9 mouse cellular contexts compared by ENCODE assay signal in genomic region chr5:23711244-23711643, GRCm38 (mm10). TPM values are rescaled to one million over a fixed set of nuclear protein-coding genes. Genes with fewer than 3 reads are reported as not detected.
DNase-seq lines count a peak whose midpoint lies in the region; ATAC-seq and TF ChIP-seq lines count a peak whose summit lies in the region.
"Had no signal": no experiment of that assay in that cellular context is flagged by ENCODE, and none has a peak within 500 bp of the region (broad histone marks: within the 10 kb centered on the region; RNA-seq: fewer than 3 reads in every experiment).

No protein-coding gene starts in this region.

- DNase-seq in heart, embryonic 10.5 days (ENCODE audit: low spot score), result no peak
- DNase-seq in heart, postnatal 10 days, result no peak
- no peak for DNase-seq in lung, embryonic 14.5 days
- no peak for DNase-seq in lung, postnatal 10 days
- DNase-seq in ZHBTc4 (ENCODE audit: low read depth, low spot score), result peak; percentile 39
- DNase-seq in liver, embryonic 13.5 days, result no peak
- no peak for DNase-seq in thymus, postnatal 25 days

- H3K4me3 ChIP-seq in heart, embryonic 10.5 days, result peak overlapping the region; percentile 67; the same call in 1 of the 2 replicates
- peak overlapping the region; percentile 50 for H3K4me3 ChIP-seq in lung, embryonic 14.5 days (ENCODE audit: low read depth, low read length)
- peak overlapping the region; percentile 71 for H3K4me3 ChIP-seq in liver, embryonic 13.5 days (replicated peaks)

- H3K9me3 ChIP-seq in heart, embryonic 10.5 days, result peaks cover 25% of the 10 kb centered on the region
- H3K9me3 ChIP-seq in lung, embryonic 14.5 days (ENCODE audit: low read depth, low read length), result peaks cover 33% of the 10 kb centered on the region; the same call in 1 of the 2 replicates
- H3K9me3 ChIP-seq in liver, embryonic 13.5 days (replicated peaks), result peaks cover 25% of the 10 kb centered on the region
- H3K9me3 ChIP-seq: stomach, embryonic 15.5 days had no signal

- H3K27me3 ChIP-seq in heart, embryonic 10.5 days (ENCODE audit: insufficient read depth, poor library complexity, severe bottlenecking), result no peaks in the 10 kb centered on the region
- H3K27me3 ChIP-seq in lung, embryonic 14.5 days (ENCODE audit: insufficient read depth, low read length), result no peaks in the 10 kb centered on the region
- no peaks in the 10 kb centered on the region for H3K27me3 ChIP-seq in liver, embryonic 13.5 days
- H3K27me3 ChIP-seq: stomach, embryonic 15.5 days had no signal

- no peaks in the 10 kb centered on the region; the same call in 1 of the 2 replicates for H3K4me1 ChIP-seq in heart, embryonic 10.5 days
- H3K4me1 ChIP-seq in lung, embryonic 14.5 days (ENCODE audit: insufficient read depth), result no peaks in the 10 kb centered on the region
- H3K4me1 ChIP-seq in liver, embryonic 13.5 days (replicated peaks), result peaks cover 11% of the 10 kb centered on the region
- H3K4me1 ChIP-seq: stomach, embryonic 15.5 days had no signal

- H3K9ac ChIP-seq in lung, embryonic 14.5 days, result no peak overlapping the region
- H3K9ac ChIP-seq in liver, embryonic 13.5 days, result no peak overlapping the region

- WGBS in heart, embryonic 10.5 days, result 99% methylated on average over 4 of the region's 4 CpGs
- WGBS in lung, embryonic 14.5 days, result 95% methylated on average over 4 of the region's 4 CpGs
- 83% methylated on average over 4 of the region's 4 CpGs for WGBS in liver, embryonic 13.5 days (ENCODE audit: insufficient replicate concordance)

- H3K27ac ChIP-seq in heart, embryonic 10.5 days, result no peak overlapping the region
- no peak overlapping the region for H3K27ac ChIP-seq in lung, embryonic 14.5 days (ENCODE audit: low read depth)
- H3K27ac ChIP-seq in liver, embryonic 13.5 days, result no peak overlapping the region

- intact Hi-C loops in heart, postnatal 10 days (cut with DNase I), result no loop called here

- ATAC-seq in lung, embryonic 14.5 days (ENCODE audit: insufficient read depth), result no peak
- ATAC-seq in liver, embryonic 13.5 days (ENCODE audit: low read depth), result no peak
- ATAC-seq in inflammation-experienced regulatory T-cells, adult 6 months, result no peak

- peaks cover 47% of the 10 kb centered on the region for H3K36me3 ChIP-seq in heart, embryonic 10.5 days
- H3K36me3 ChIP-seq in lung, embryonic 14.5 days (ENCODE audit: insufficient read depth), result peaks cover 42% of the 10 kb centered on the region
- peaks cover 49% of the 10 kb centered on the region for H3K36me3 ChIP-seq in liver, embryonic 13.5 days

- no peak for TF ChIP-seq CTCF in lung, embryonic 14.5 days (IDR thresholded peaks at IDR 0.05; ENCODE audit: low read depth)

- peak overlapping the region; percentile 58 for H3K4me2 ChIP-seq in lung, embryonic 14.5 days
- H3K4me2 ChIP-seq in liver, embryonic 13.5 days, result peak overlapping the region; percentile 77

RNA-seq across cellular contexts. Expression of gene Srpk2, which starts 26.8 kb away (rescaled TPM):
- 42.8 and 44.9 TPM in 2 replicates for polyA plus RNA-seq in heart, embryonic 10.5 days (2016; fragmentation: Nextera tagmentation; extraction: Ambion mirVana)
- total RNA-seq in heart, postnatal 10 days (2021), result 10 to 100 TPM; 48.6 to 53.2 TPM
- 49.2 and 50.2 TPM in 2 replicates for polyA plus RNA-seq in lung, embryonic 14.5 days (2014; fragmentation: Nextera tagmentation; extraction: Ambion mirVana)
- 7.8 and 7.9 TPM in 2 replicates for polyA plus RNA-seq in liver, embryonic 13.5 days (2015; fragmentation: Nextera tagmentation; extraction: Ambion mirVana)
- 10 to 100 TPM; 71.5 to 98.3 (median 72.5) TPM for polyA plus RNA-seq in inflammation-experienced regulatory T-cells, adult 6 months (2017; shearing (Covaris generic))
